Mouse (Mus musculus) G1E (cell line): ENCODE results near the gene Mpzl3.

ENCODE experiments used
- CTCF ChIP-seq: IDR thresholded peaks from 2 replicates; pipeline ENCODE4 v1.5.1; 2012; ENCODE audit warnings: low read depth, low read length, inconsistent platforms, mixed read lengths
- POLR2AphosphoS5 ChIP-seq: IDR thresholded peaks from 2 replicates; pipeline ENCODE4 v1.6.1; 2012; ENCODE audit warnings: low read depth, low read length, inconsistent platforms; ENCODE audit not compliant: insufficient replicate concordance

- no peak for TF ChIP-seq CTCF
- TF ChIP-seq POLR2AphosphoS5 = no peak
Observed at GRCm38 (mm10) chr9:45049731-45050130, 5.3 kb upstream of the Mpzl3 start.
